Mouse (Mus musculus) forebrain, embryonic 15.5 days (tissue): ENCODE data around the gene Prom2. TPM values are rescaled to one million over a fixed set of nuclear protein-coding genes. Genes with fewer than 3 reads are reported as not detected.
A peak's percentile ranks its signal among the peaks of the same experiment; 100 is the strongest.

Experiments
- ATAC-seq: fragments of 200-750 bp; cut with Nextera tagmentation; replicated peaks from 2 replicates; pipeline ENCODE4 v1.8.0; 2017; ENCODE audit warnings: mild to moderate bottlenecking, moderate TSS enrichment, moderate library complexity
- H3K27ac ChIP-seq: fragments of 300-500 bp; sonication (generic); replicated peaks from 2 replicates; pipeline ENCODE4 v1.5.1; 2015; ENCODE audit warnings: mild to moderate bottlenecking, inconsistent platforms
- H3K27me3 ChIP-seq: fragments of 300-500 bp; sonication (generic); 2 replicates; pipeline ENCODE4 v1.6.1; 2015; ENCODE audit warnings: inconsistent platforms
- H3K36me3 ChIP-seq: fragments of 300-500 bp; sonication (generic); 2 replicates; pipeline ENCODE4 v1.6.1; 2015; ENCODE audit warnings: mild to moderate bottlenecking, inconsistent platforms
- H3K4me1 ChIP-seq: fragments of 300-500 bp; sonication (generic); 2 replicates; pipeline ENCODE4 v1.6.1; 2015; ENCODE audit warnings: inconsistent platforms
- H3K4me2 ChIP-seq: fragments of 300-500 bp; sonication (generic); replicated peaks from 2 replicates; pipeline ENCODE4 v1.6.1; 2015; ENCODE audit warnings: mild to moderate bottlenecking, inconsistent platforms
- H3K4me3 ChIP-seq: fragments of 300-500 bp; sonication (generic); 2 replicates; pipeline ENCODE4 v1.5.1; 2015; ENCODE audit warnings: mild to moderate bottlenecking, inconsistent platforms
- H3K9ac ChIP-seq: fragments of 300-500 bp; sonication (generic); replicated peaks from 2 replicates; pipeline ENCODE4 v1.6.1; 2015; ENCODE audit warnings: mild to moderate bottlenecking, inconsistent platforms
- H3K9me3 ChIP-seq: fragments of 300-500 bp; sonication (generic); 2 replicates; pipeline ENCODE4 v1.6.1; 2016; ENCODE audit warnings: inconsistent platforms
- WGBS: fragments of 180-500 bp; shearing (Covaris S2); methylation state at CpG from one replicate; pipeline ENCODE4 v1.1.7; 2015; ENCODE audit warnings: mixed read lengths; 5-methylcytosine and 5-hydroxymethylcytosine counted together
- polyA plus RNA-seq: library from polyadenylated mRNA; unstranded; fragments of >200 nt; fragmentation: Nextera tagmentation; extraction: Ambion mirVana; gene quantifications from 2 replicates; pipeline ENCODE4 v1.2.1, GENCODE M21; 2015

The Prom2 gene
- polyA plus RNA-seq, 1 experiment from 2014 or later = not detected

DNA sequence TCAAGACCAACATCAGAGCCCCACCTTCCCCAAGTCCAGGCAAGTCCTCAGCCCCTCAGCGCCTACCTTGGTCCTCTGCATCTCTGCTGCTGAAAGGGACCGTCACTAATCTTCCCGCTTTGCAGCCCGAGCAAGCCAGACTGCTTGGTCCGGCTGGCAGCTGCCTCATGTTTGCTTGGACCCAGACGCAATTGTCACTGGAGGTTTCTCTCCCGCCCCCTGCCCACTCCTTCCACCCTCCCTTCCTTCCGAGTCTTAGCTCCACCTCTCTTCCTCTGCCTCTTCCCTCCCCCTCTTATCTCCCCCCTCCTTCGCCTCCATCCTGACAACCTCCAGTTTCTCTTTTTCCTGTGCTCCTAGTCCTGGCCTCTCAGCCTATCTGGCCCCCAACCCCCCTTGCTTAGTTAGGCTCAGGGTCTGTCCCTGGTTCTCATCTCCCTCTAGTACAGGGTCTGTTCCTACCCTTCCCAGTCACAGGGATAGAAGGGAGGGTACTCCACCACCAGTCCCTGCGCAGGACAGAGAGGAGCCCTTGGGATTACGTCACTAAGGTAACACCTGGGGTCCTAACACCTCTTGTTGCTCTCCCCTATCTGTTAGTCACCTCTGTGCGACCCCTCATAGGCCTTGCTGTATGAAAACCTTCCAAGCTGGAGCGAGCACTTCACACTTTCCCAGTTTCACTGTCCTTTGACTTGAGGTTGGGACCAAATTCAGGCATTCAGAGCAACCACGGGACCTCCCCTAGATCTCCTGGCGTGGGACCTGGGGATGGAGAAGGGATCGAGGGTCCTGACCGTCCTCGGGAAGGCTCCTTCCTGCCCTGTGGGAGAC, 19.9 kb downstream of the Prom2 start:
- no peaks in the 10 kb centered on the region for H3K27me3 ChIP-seq
- H3K9ac ChIP-seq = peak overlapping the region; percentile 72
- H3K4me3 ChIP-seq = peak overlapping the region; percentile 45
- no peaks in the 10 kb centered on the region for H3K36me3 ChIP-seq
- peaks cover 72% of the 10 kb centered on the region for H3K4me1 ChIP-seq
- no peaks in the 10 kb centered on the region for H3K9me3 ChIP-seq
- peak overlapping the region; percentile 71 for H3K4me2 ChIP-seq
- WGBS = under 1% methylated on average over 18 of the region's 18 CpGs
- H3K27ac ChIP-seq = peak overlapping the region; percentile 92
- peak; percentile 71 for ATAC-seq

GRCm38 (mm10) chr2:127520123-127520522, 21.1 kb downstream of the Prom2 start:
- H3K9ac ChIP-seq = 0 out of 2 replicates have a peak overlapping the region, but pooled peaks have one; percentile 72
- peak overlapping the region; percentile 45 for H3K4me3 ChIP-seq
- ATAC-seq = no peak
- no peaks in the 10 kb centered on the region for H3K36me3 ChIP-seq
- H3K27ac ChIP-seq = peak overlapping the region; percentile 92; the same call in 1 of the 2 replicates
- peak overlapping the region; percentile 71 for H3K4me2 ChIP-seq
- H3K4me1 ChIP-seq = peaks cover 72% of the 10 kb centered on the region
- H3K9me3 ChIP-seq = no peaks in the 10 kb centered on the region
- no peaks in the 10 kb centered on the region for H3K27me3 ChIP-seq

GRCm38 (mm10) chr2:127519308-127519707, 22.0 kb downstream of the Prom2 start:
- H3K4me3 ChIP-seq = no peak overlapping the region
- peak overlapping the region; percentile 71 for H3K4me2 ChIP-seq
- peaks cover 69% of the 10 kb centered on the region for H3K4me1 ChIP-seq
- 83% methylated on average over 5 of the region's 5 CpGs for WGBS
- H3K27me3 ChIP-seq = no peaks in the 10 kb centered on the region
- no peaks in the 10 kb centered on the region for H3K9me3 ChIP-seq
- ATAC-seq = no peak
- no peak overlapping the region for H3K27ac ChIP-seq
- H3K9ac ChIP-seq = no peak overlapping the region
- H3K36me3 ChIP-seq = no peaks in the 10 kb centered on the region

- H3K4me2 ChIP-seq = no peak overlapping the region
- no peak overlapping the region for H3K9ac ChIP-seq
- H3K27me3 ChIP-seq = no peaks in the 10 kb centered on the region
- H3K4me3 ChIP-seq = no peak overlapping the region
- peaks cover 64% of the 10 kb centered on the region for H3K4me1 ChIP-seq
- H3K9me3 ChIP-seq = no peaks in the 10 kb centered on the region
- no peaks in the 10 kb centered on the region for H3K36me3 ChIP-seq
- WGBS = 74% methylated on average over 3 of the region's 3 CpGs
- no peak overlapping the region for H3K27ac ChIP-seq
- no peak for ATAC-seq
Measured at GRCm38 (mm10) chr2:127518831-127519230, 22.4 kb downstream of the Prom2 start.

DNA sequence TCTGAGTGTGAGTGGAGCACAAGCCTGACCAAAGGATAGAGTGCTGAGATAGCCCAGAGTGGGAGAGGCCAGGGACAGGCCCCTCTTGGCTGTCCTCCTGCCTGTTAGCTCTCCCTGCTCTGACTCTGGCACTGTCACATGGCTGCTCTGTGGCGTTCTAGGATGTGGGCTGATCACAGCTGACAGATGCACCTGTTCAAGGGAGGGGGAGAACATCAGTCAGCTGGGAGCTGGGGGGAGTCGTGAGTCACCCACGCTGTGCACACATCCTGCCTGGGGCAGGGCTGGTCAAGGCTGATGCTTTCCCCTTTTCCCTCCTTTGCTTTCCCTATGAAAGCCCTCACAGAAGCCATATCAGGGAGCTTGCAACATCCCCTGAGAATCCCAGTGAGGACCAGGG, 23.0 kb downstream of the Prom2 start:
- H3K4me1 ChIP-seq = peaks cover 62% of the 10 kb centered on the region
- H3K9me3 ChIP-seq = no peaks in the 10 kb centered on the region
- H3K4me2 ChIP-seq = 0 out of 2 replicates have a peak overlapping the region, but pooled peaks have one; percentile 8
- no peaks in the 10 kb centered on the region for H3K27me3 ChIP-seq
- no peak overlapping the region for H3K9ac ChIP-seq
- WGBS = 39% methylated on average over 3 of the region's 3 CpGs
- H3K36me3 ChIP-seq = no peaks in the 10 kb centered on the region
- no peak overlapping the region for H3K4me3 ChIP-seq
- no peak for ATAC-seq
- H3K27ac ChIP-seq = no peak overlapping the region; the same call in 1 of the 2 replicates

DNA sequence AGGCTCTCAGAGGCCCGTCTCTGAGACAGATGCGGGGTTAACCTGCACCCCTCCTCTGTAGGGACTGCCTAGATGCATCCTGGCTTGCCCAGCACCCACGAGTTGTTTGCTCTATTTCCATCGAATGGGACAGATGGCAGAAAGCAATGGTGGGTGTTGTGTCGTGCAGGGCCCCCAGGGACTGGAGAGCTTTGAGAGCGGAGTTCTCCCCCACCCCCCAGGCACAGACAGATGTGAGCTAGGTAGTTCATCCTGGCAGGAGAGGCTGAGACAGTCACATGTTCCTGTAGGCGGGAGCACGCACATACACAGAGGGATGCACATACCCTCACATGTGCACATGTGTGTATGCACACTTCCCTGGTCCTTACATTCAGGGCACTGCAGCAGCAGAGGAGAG, 24.2 kb downstream of the Prom2 start:
- Histone ChIP-seq H3K27ac (no peak overlapping the region), H3K9me3 (no peaks in the 10 kb centered on the region), H3K4me1 (peaks cover 52% of the 10 kb centered on the region), H3K4me3 (no peak overlapping the region), H3K27me3 (no peaks in the 10 kb centered on the region), H3K9ac (no peak overlapping the region), H3K36me3 (no peaks in the 10 kb centered on the region), H3K4me2 (no peak overlapping the region)
- no peak for ATAC-seq
- WGBS = 70% methylated on average over 8 of the region's 8 CpGs

DNA sequence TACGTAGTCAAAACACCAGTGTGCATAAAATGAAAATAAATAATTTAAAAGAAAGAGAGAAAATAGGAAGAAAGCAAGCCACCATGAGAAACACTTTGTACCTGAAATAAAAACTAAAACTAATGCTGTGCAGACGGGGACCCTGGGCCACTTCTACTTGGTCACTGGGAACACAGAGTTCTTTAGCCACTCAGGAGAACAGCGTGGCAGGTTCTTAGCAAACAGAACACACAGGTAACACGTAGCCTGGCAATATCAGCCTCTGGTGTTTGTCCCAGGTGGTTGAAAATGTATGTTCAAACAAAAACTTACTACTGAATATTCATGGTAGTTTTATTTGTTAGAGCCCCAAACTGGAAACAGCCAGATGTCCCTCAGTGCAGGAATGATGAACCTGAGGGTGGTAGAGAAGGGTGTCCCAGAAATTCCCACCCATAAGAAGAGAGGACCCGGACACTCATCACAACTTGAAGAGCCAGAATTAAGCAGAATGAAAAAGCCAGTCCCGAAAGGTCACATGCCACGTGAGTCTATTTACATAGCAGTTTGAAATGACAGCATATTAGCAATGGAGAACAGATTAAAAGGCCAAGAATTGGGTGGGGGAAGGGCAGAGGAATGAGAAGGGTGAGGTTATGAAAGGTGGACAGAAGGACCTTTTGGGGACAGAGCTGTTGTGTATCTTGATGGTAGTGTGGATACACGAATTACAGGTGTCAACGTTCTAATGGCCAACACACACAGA, 26.7 kb downstream of the Prom2 start:
- ATAC-seq = no peak
- WGBS = 81% methylated on average over 9 of the region's 9 CpGs
- Histone ChIP-seq H3K27me3 (no peaks in the 10 kb centered on the region), H3K9ac (no peak overlapping the region), H3K4me1 (peaks cover 27% of the 10 kb centered on the region), H3K27ac (no peak overlapping the region), H3K36me3 (peaks cover 3% of the 10 kb centered on the region), H3K4me2 (no peak overlapping the region), H3K4me3 (no peak overlapping the region), H3K9me3 (no peaks in the 10 kb centered on the region)

- ATAC-seq = no peak
Measured at GRCm38 (mm10) chr2:127513244-127513643, 28.0 kb downstream of the Prom2 start.

GRCm38 (mm10) chr2:127511426-127511825, 29.8 kb downstream of the Prom2 start:
- Histone ChIP-seq H3K9me3 (no peaks in the 10 kb centered on the region), H3K36me3 (peaks cover 3% of the 10 kb centered on the region), H3K9ac (no peak overlapping the region), H3K27me3 (no peaks in the 10 kb centered on the region), H3K4me2 (no peak overlapping the region), H3K4me3 (no peak overlapping the region), H3K27ac (0 out of 2 replicates have a peak overlapping the region, but pooled peaks have one; percentile 2), H3K4me1 (peaks cover 3% of the 10 kb centered on the region; the same call in 1 of the 2 replicates)
- ATAC-seq = peak; percentile 11; the same call in 1 of the 2 replicates
- WGBS = 41% methylated on average over 4 of the region's 4 CpGs

More at GRCm38 (mm10) chr2:127513244-127513643, 28.0 kb downstream of the Prom2 start:
- Histone ChIP-seq H3K9ac (no peak overlapping the region), H3K4me1 (peaks cover 14% of the 10 kb centered on the region; the same call in 1 of the 2 replicates), H3K27me3 (no peaks in the 10 kb centered on the region), H3K4me3 (no peak overlapping the region), H3K4me2 (no peak overlapping the region), H3K27ac (no peak overlapping the region), H3K36me3 (peaks cover 3% of the 10 kb centered on the region), H3K9me3 (no peaks in the 10 kb centered on the region)
- 50% methylated on average over 3 of the region's 3 CpGs for whole genome bisulfite sequencing

- Histone ChIP-seq H3K27ac (no peak overlapping the region), H3K4me2 (no peak overlapping the region), H3K27me3 (no peaks in the 10 kb centered on the region), H3K36me3 (peaks cover 3% of the 10 kb centered on the region), H3K4me1 (peaks cover 19% of the 10 kb centered on the region), H3K9ac (no peak overlapping the region), H3K4me3 (no peak overlapping the region), H3K9me3 (no peaks in the 10 kb centered on the region)
- WGBS = 67% methylated on average over 7 of the region's 7 CpGs
- ATAC-seq = no peak
Measured at GRCm38 (mm10) chr2:127507967-127508660, 33.2 kb downstream of the Prom2 start.

GRCm38 (mm10) chr2:127507077-127507774, 34.0 kb downstream of the Prom2 start:
- WGBS = 34% methylated on average over 7 of the region's 7 CpGs
- H3K4me2 ChIP-seq = no peak overlapping the region
- peaks cover 3% of the 10 kb centered on the region for H3K36me3 ChIP-seq
- ATAC-seq = peak; percentile 60
- H3K27ac ChIP-seq = no peak overlapping the region
- no peak overlapping the region for H3K4me3 ChIP-seq
- H3K9me3 ChIP-seq = no peaks in the 10 kb centered on the region
- H3K9ac ChIP-seq = no peak overlapping the region
- H3K27me3 ChIP-seq = no peaks in the 10 kb centered on the region
- H3K4me1 ChIP-seq = peaks cover 23% of the 10 kb centered on the region
